Mouse (Mus musculus) urinary bladder, postnatal 36 days (tissue): ENCODE measurements around the gene Pfdn5.

ENCODE experiments used
- DNase-seq, 2 experiments: peaks; one replicate each; pipeline ENCODE4 v3.0.0; 2022; ENCODE audit warnings: low spot score in 2 of 2, mixed read lengths in 1 of 2

The Pfdn5 gene

DNA sequence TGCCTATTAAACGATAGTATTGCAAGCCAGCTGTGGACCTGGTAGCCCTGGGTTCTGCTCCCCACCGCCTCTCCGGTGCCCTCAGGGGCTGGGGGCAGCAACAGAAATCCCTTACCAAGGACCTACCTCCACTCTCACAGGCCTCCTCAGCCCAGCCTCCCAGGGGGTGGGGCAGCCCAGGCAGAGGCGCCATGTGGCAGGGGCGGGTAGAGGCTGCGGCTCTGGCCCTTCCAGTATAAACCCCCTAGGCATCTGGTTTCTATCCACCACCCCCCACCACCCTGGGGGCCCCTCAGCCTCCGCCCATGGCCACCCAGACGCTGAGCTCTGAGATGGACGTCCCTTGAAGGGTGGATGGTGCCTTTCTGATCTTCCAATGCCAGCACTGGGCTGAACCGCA, 44.8 kb downstream of the Pfdn5 start:
- no peak for DNase-seq

DNA sequence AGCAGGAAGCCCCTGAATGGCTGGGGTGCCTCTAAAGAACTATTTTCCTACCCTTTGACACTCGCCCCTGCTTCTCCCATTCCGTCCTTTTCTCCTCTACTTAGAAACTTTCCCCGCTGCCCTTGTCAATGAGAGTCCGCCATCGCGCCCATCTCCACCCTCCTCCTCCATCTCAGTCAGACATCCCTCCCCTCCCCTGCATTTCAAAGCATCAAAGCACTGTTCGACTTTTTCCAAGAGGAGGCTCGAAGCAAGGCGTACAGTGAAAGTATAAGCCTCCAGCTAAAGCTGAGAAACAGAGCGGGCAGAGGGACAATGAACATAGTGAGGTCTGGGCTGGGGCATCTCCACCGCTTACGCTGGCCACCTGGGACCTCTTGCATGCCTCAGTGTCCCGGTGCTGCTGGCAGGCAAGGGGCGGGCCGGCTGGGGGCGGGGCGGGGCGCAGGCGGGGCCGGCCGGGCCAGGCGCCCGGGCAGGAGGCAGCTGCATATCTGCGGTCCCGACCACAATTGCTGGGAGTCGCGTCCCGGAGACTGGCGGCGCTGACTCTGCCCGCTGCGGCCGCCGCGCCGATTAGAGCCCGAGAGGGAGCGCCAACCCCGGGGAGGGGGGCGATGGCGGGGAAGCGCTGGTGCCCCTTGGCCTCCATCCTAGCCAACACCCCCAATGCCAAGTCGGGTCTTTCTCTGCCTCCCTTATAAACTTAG, 50.7 kb downstream of the Pfdn5 start:
- peak; percentile 39 to 44 for DNase-seq

DNA sequence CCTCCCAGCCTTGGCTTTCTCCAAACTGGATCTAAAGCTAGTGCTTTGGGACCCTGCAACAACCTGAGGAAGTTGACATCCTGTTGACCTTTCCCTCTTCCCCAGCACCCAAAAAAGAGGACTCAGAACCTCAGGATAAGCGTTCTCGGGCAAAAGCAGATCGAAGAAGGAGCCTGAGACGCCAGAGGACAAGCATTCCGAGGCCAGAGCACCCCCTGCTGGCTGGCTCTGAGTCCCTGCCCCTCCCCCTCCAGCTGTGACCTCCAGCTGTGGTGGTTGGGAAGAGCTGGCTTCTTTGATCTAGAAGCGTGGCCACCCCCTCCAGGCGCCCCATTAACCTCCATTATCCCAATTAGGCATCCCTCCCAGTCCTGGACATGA, 51.2 kb downstream of the Pfdn5 start:
- peak; percentile 84 to 87 for DNase-seq

DNA sequence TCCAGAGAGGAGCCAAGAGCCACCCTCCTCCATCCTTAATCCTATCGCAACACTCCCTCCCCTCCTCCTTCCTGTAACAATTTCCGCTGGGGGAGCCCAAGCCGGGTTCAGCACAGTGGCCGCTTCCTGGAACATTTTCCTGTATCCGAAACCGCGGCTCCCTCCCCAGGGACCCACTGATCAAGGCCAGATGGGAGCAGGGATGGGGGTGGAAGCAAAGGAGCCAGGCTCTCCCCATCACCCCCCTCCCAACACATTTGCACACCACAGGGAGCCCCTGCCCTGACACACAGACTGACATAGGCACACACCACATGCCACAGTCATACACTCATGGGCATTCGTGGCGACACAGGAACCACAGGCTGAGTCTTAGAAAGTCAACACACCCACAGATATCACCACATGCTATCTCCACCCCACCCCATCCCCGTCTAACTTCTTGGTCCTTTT, 51.9 kb downstream of the Pfdn5 start:
- DNase-seq: peak in 1 of 2 experiments; percentile 51
